Mouse (Mus musculus) C2C12 (cell line): Measurements from ENCODE around the gene Pou2f1. TPM values are rescaled to one million over a fixed set of nuclear protein-coding genes. Genes with fewer than 3 reads are reported as not detected.

Experiments
- H3K27me3 ChIP-seq: one replicate; pipeline ENCODE4 v1.6.1; 2011; ENCODE audit not compliant: control insufficient read depth, insufficient read depth, insufficient read length
- H3K36me3 ChIP-seq: one replicate; pipeline ENCODE4 v1.6.1; 2011; ENCODE audit not compliant: control insufficient read depth, insufficient read depth
- H3K4me3 ChIP-seq: one replicate; pipeline ENCODE4 v1.5.1; 2011; ENCODE audit warnings: mild to moderate bottlenecking, control low read depth; ENCODE audit not compliant: poor library complexity, insufficient read depth, severe bottlenecking
- H3K79me2 ChIP-seq: one replicate; pipeline ENCODE4 v1.6.1; 2011; ENCODE audit not compliant: control insufficient read depth, insufficient read depth
- H3K79me3 ChIP-seq: one replicate; pipeline ENCODE4 v1.6.1; 2011; ENCODE audit warnings: low read depth, control low read depth
- H3ac ChIP-seq: one replicate; pipeline ENCODE3; 2011; ENCODE audit warnings: low read depth; ENCODE audit not compliant: control insufficient read depth, insufficient read length
- CEBPB ChIP-seq: IDR thresholded peaks from one replicate; pipeline ENCODE4 v1.6.1; 2011; ENCODE audit warnings: low read depth, mild to moderate bottlenecking, control low read depth, moderate library complexity
- CTCF ChIP-seq: IDR thresholded peaks from one replicate; pipeline ENCODE4 v1.5.1; 2011; ENCODE audit not compliant: control insufficient read depth, insufficient read depth, insufficient read length
- FOSL1 ChIP-seq: IDR thresholded peaks from one replicate; pipeline ENCODE4 v1.8.0; 2011; ENCODE audit warnings: mild to moderate bottlenecking, low read length; ENCODE audit not compliant: poor library complexity, insufficient read depth, severe bottlenecking
- MAX ChIP-seq: IDR thresholded peaks from one replicate; pipeline ENCODE4 v1.6.1; 2011; ENCODE audit warnings: mild to moderate bottlenecking, control low read depth
- MYOD1 ChIP-seq: IDR thresholded peaks from one replicate; pipeline ENCODE4 v1.6.1; 2011; ENCODE audit warnings: low read depth; ENCODE audit not compliant: control insufficient read depth, insufficient read length
- MYOG ChIP-seq: IDR thresholded peaks from one replicate; pipeline ENCODE4 v1.6.1; 2011; ENCODE audit not compliant: control insufficient read depth, insufficient read length; ENCODE audit errors: extremely low read depth
- USF1 ChIP-seq: IDR thresholded peaks from one replicate; pipeline ENCODE4 v1.6.1; 2011; ENCODE audit warnings: low read depth, mild to moderate bottlenecking, control low read depth, moderate library complexity
- polyA plus RNA-seq: library from polyadenylated mRNA; unstranded; fragments of >200 nt; fragmentation: generic; extraction: Trizol; gene quantifications from one replicate; pipeline ENCODE4 v1.2.1, GENCODE M21; 2012; ENCODE audit warnings: missing spikeins

Gene Pou2f1
- polyA plus RNA-seq, 1 experiment = 3.2 TPM

- TF ChIP-seq USF1 (no peak), MYOD1 (no peak), FOSL1 (no peak), CEBPB (no peak), MYOG (no peak), CTCF (no peak), MAX (no peak)
- Histone ChIP-seq H3K79me2 (no peaks in the 10 kb centered on the region), H3ac (no peak overlapping the region), H3K79me3 (no peaks in the 10 kb centered on the region), H3K36me3 (no peaks in the 10 kb centered on the region), H3K4me3 (no peak overlapping the region), H3K27me3 (no peaks in the 10 kb centered on the region)
Observed at GRCm38 (mm10) chr1:166008634-166009350, 6.3 kb upstream of the Pou2f1 start.

- Histone ChIP-seq H3K4me3 (no peak overlapping the region), H3K27me3 (no peaks in the 10 kb centered on the region), H3K79me2 (no peaks in the 10 kb centered on the region), H3K36me3 (no peaks in the 10 kb centered on the region), H3ac (no peak overlapping the region), H3K79me3 (no peaks in the 10 kb centered on the region)
- TF ChIP-seq CEBPB (no peak), FOSL1 (no peak), MYOG (no peak), MAX (no peak), USF1 (no peak), CTCF (no peak), MYOD1 (no peak)
Observed at GRCm38 (mm10) chr1:166007026-166007425, 4.5 kb upstream of the Pou2f1 start.

DNA sequence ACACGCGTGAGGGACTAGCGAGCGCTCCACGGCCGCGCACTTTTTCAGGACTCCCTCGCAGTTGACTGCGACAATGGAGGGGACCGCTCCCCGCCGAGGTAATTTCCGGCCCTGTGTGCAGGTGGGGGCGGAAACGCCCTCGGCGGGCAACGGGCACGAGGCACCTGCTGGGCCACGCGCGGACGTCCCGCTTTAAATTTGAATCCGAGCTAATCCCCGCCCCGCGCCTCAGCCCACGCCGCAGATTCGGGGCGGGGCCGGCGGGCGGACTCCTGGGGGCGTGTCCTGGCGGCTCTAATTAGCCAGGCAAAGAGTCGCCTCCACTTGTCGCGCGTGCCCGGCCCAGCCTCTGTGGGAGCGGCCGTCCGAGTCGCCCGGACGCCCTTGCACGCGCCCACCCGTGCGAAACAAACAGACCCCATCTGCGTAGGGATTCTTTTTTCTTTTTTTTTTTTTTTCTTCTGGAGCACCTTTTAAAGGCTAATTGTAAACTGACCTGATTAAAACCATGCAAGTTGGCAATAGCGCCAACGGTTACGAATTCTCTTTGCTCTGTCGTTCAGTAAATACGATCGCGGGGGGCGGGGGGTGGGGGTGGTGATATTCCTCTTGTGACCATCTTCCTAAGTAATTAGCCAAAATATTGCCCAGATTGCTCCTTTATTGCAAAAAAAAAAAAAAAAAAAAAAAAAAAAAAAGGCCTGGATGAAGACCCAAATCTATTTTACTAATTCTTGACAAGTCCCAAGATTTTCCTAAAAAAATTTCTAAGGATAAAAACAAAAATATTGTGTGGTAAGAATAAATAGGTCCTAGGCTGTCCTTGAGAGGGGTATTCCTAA, 924 bp upstream of the Pou2f1 start:
- Histone ChIP-seq H3K79me3 (peaks cover 31% of the 10 kb centered on the region), H3K79me2 (peaks cover 36% of the 10 kb centered on the region), H3ac (peak overlapping the region; percentile 70), H3K4me3 (peak overlapping the region; percentile 66), H3K27me3 (no peaks in the 10 kb centered on the region), H3K36me3 (no peaks in the 10 kb centered on the region)
- peak; percentile 98 for TF ChIP-seq MAX
- TF ChIP-seq FOSL1 = no peak

DNA sequence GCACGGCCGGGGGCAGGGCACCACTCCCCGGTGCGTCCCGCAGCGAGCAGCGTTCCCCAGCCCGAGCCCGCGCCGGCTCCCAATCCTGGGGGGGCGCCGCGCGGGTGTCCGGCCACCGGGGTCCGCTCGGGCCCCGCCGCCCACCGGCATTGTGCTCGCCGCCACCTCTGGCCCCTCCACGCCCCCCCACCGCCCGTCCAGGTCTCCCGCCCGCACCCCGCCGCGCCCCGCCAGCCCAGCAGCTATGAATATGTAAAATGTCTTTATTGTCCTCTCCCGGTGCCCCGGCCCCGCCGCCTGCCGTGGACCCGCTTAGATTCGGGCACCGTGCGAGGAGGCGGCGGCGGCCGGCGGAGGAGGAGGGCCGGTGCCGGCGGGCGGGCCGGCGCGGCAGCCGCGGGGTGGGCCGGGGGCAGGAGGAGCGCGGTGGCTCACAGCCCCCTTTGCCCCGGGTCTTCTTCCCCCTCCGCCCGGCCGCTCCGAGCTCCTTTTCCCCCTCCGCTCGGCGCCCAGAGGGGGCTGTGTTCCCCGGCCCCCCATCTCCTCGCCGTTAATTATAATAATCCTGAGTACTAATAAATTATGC, 481 bp downstream of the Pou2f1 start:
- peaks cover 45% of the 10 kb centered on the region for H3K79me3 ChIP-seq
- TF ChIP-seq CTCF (no peak), CEBPB (no peak), MAX (no peak), MYOD1 (no peak), FOSL1 (no peak), USF1 (no peak), MYOG (no peak)
- H3K79me2 ChIP-seq = peaks cover 50% of the 10 kb centered on the region
- H3K4me3 ChIP-seq = peak overlapping the region; percentile 66
- peak overlapping the region; percentile 91 for H3ac ChIP-seq
- no peaks in the 10 kb centered on the region for H3K27me3 ChIP-seq
- no peaks in the 10 kb centered on the region for H3K36me3 ChIP-seq

- Histone ChIP-seq H3K27me3 (no peaks in the 10 kb centered on the region), H3K4me3 (peak overlapping the region; percentile 66), H3K79me3 (peaks cover 52% of the 10 kb centered on the region), H3ac (peak overlapping the region; percentile 91), H3K36me3 (no peaks in the 10 kb centered on the region), H3K79me2 (peaks cover 57% of the 10 kb centered on the region)
- no peak for TF ChIP-seq CEBPB
- no peak for TF ChIP-seq CTCF
- peak; percentile 32 for TF ChIP-seq MAX
- TF ChIP-seq USF1 = no peak
Observed at GRCm38 (mm10) chr1:166001121-166001903, 1.2 kb downstream of the Pou2f1 start.
